Mouse (Mus musculus): ENCODE results near the gene Klk5. TPM values are rescaled to one million over a fixed set of nuclear protein-coding genes. Genes with fewer than 3 reads are reported as not detected.
A peak's percentile ranks its signal among the peaks of the same experiment; 100 is the strongest.

Gene Klk5
- polyA plus RNA-seq, 1 experiment from 2014 or later = not detected

DNA sequence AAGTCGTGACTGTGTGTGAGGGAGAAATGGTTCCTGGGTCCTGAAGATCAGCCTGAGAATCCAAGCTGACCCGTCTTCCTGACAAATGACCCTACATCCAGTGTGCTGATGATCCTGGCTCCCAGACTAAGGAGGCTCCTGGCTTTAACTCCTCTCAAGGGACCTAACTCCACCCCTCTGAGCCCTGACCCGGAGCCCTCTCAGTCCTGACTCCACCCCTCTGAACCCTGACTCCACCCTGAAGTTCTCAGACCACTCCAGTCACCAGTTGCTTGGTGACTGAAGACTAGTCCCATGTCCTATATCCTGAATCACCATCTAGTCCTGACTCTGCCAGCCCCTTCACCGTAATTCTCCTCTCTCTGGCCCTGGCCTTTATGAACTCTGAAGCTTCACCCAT lies 40.6 kb downstream of the Klk5 start:
- Histone ChIP-seq H3K36me3 (no peaks in the 10 kb centered on the region), H3K27ac (replicated peaks) (no peak overlapping the region), H3K27me3 (no peaks in the 10 kb centered on the region), H3K4me3 (no peak overlapping the region), H3K9ac (replicated peaks) (no peak overlapping the region), H3K4me1 (0 out of 2 replicates have a peak, but pooled peaks cover 2% of the 10 kb centered on the region), H3K4me2 (replicated peaks) (no peak overlapping the region), H3K9me3 (no peaks in the 10 kb centered on the region)
- ATAC-seq (replicated peaks) = no peak
- 20% methylated on average over 4 of the region's 4 CpGs for WGBS

GRCm38 (mm10) chr7:43882811-43883210 lies 41.0 kb downstream of the Klk5 start:
- Histone ChIP-seq H3K9ac (replicated peaks) (no peak overlapping the region), H3K4me1 (0 out of 2 replicates have a peak, but pooled peaks cover 2% of the 10 kb centered on the region), H3K9me3 (no peaks in the 10 kb centered on the region), H3K27ac (replicated peaks) (no peak overlapping the region), H3K4me3 (no peak overlapping the region), H3K4me2 (replicated peaks) (no peak overlapping the region), H3K36me3 (no peaks in the 10 kb centered on the region), H3K27me3 (no peaks in the 10 kb centered on the region)
- no peak for ATAC-seq (replicated peaks)
- WGBS = 19% methylated on average over 4 of the region's 4 CpGs

GRCm38 (mm10) chr7:43883547-43883946 lies 41.8 kb downstream of the Klk5 start:
- no peaks in the 10 kb centered on the region for H3K36me3 ChIP-seq
- H3K27ac ChIP-seq (replicated peaks) = no peak overlapping the region
- no peaks in the 10 kb centered on the region for H3K27me3 ChIP-seq
- ATAC-seq (replicated peaks) = peak; percentile 35; the same call in 1 of the 2 replicates
- WGBS = 8% methylated on average over 14 of the region's 14 CpGs
- 0 out of 2 replicates have a peak, but pooled peaks cover 2% of the 10 kb centered on the region for H3K4me1 ChIP-seq
- peak overlapping the region; percentile 37 for H3K4me2 ChIP-seq (replicated peaks)
- H3K4me3 ChIP-seq = no peak overlapping the region
- no peaks in the 10 kb centered on the region for H3K9me3 ChIP-seq
- H3K9ac ChIP-seq (replicated peaks) = no peak overlapping the region

GRCm38 (mm10) chr7:43891365-43891764 lies 49.6 kb downstream of the Klk5 start:
- Histone ChIP-seq H3K36me3 (no peaks in the 10 kb centered on the region), H3K9ac (replicated peaks) (no peak overlapping the region), H3K4me3 (no peak overlapping the region), H3K4me1 (no peaks in the 10 kb centered on the region), H3K4me2 (replicated peaks) (no peak overlapping the region), H3K27me3 (no peaks in the 10 kb centered on the region), H3K27ac (replicated peaks) (no peak overlapping the region), H3K9me3 (no peaks in the 10 kb centered on the region)
- WGBS = 61% methylated on average over 5 of the region's 5 CpGs
- ATAC-seq (replicated peaks) = no peak

- Histone ChIP-seq H3K9me3 (no peaks in the 10 kb centered on the region), H3K9ac (replicated peaks) (no peak overlapping the region), H3K4me3 (no peak overlapping the region), H3K27me3 (no peaks in the 10 kb centered on the region), H3K36me3 (no peaks in the 10 kb centered on the region), H3K27ac (replicated peaks) (no peak overlapping the region), H3K4me2 (replicated peaks) (no peak overlapping the region), H3K4me1 (no peaks in the 10 kb centered on the region)
- 61% methylated on average over 3 of the region's 3 CpGs for WGBS
- ATAC-seq (replicated peaks) = no peak
These were observed 50.0 kb downstream of the Klk5 start for GRCm38 (mm10) chr7:43891788-43892187.

GRCm38 (mm10) chr7:43894836-43895235 lies 53.1 kb downstream of the Klk5 start:
- peak; percentile 98 for ATAC-seq (replicated peaks)
- no peaks in the 10 kb centered on the region for H3K9me3 ChIP-seq
- H3K9ac ChIP-seq (replicated peaks) = no peak overlapping the region
- H3K27ac ChIP-seq (replicated peaks) = no peak overlapping the region
- H3K27me3 ChIP-seq = no peaks in the 10 kb centered on the region
- H3K4me3 ChIP-seq = no peak overlapping the region
- no peaks in the 10 kb centered on the region for H3K4me1 ChIP-seq
- H3K4me2 ChIP-seq (replicated peaks) = no peak overlapping the region
- 6% methylated on average over 1 of the region's 1 CpGs for WGBS
- H3K36me3 ChIP-seq = no peaks in the 10 kb centered on the region

Other genes with a start within 250 kb of the Klk5 start
- 0.25 and 0.27 TPM in 2 replicates for gene Zfp819, start 234.8 kb upstream of the Klk5 start, polyA plus RNA-seq (2015; fragmentation: Nextera tagmentation; extraction: Ambion mirVana)
- not detected in 2 replicates for gene Ceacam18, start 207.3 kb upstream of the Klk5 start, polyA plus RNA-seq (2015; fragmentation: Nextera tagmentation; extraction: Ambion mirVana)
- 0.13 and 0.18 TPM in 2 replicates for gene Siglece, start 181.8 kb upstream of the Klk5 start, polyA plus RNA-seq (2015; fragmentation: Nextera tagmentation; extraction: Ambion mirVana)
- 29.3 and 31.1 TPM in 2 replicates for gene Ctu1, start 170.0 kb upstream of the Klk5 start, polyA plus RNA-seq (2015; fragmentation: Nextera tagmentation; extraction: Ambion mirVana)
- not detected in 2 replicates for gene Klk14, start 151.6 kb upstream of the Klk5 start, polyA plus RNA-seq (2015; fragmentation: Nextera tagmentation; extraction: Ambion mirVana)
- not detected in 2 replicates for gene Klk13, start 129.4 kb upstream of the Klk5 start, polyA plus RNA-seq (2015; fragmentation: Nextera tagmentation; extraction: Ambion mirVana)
- gene Klk12, start 73.1 kb upstream of the Klk5 start, polyA plus RNA-seq (2015; fragmentation: Nextera tagmentation; extraction: Ambion mirVana) = not detected in 2 replicates
- gene Klk11, start 67.4 kb upstream of the Klk5 start, polyA plus RNA-seq (2015; fragmentation: Nextera tagmentation; extraction: Ambion mirVana) = not detected in 2 replicates
- 0.17 and 0.36 TPM in 2 replicates for gene Klk10, start 60.9 kb upstream of the Klk5 start, polyA plus RNA-seq (2015; fragmentation: Nextera tagmentation; extraction: Ambion mirVana)
- gene Klk9, start 50.1 kb upstream of the Klk5 start, polyA plus RNA-seq (2015; fragmentation: Nextera tagmentation; extraction: Ambion mirVana) = not detected in 2 replicates
- gene Klk8, start 44.4 kb upstream of the Klk5 start, polyA plus RNA-seq (2015; fragmentation: Nextera tagmentation; extraction: Ambion mirVana) = 4.8 and 6.4 TPM in 2 replicates
- gene Klk7, start 30.7 kb upstream of the Klk5 start, polyA plus RNA-seq (2015; fragmentation: Nextera tagmentation; extraction: Ambion mirVana) = not detected in 2 replicates
- gene Klk6, start 17.5 kb upstream of the Klk5 start, polyA plus RNA-seq (2015; fragmentation: Nextera tagmentation; extraction: Ambion mirVana) = not detected in 2 replicates
- 0.24 and 0.59 TPM in 2 replicates for gene Klk4, start 39.2 kb downstream of the Klk5 start, polyA plus RNA-seq (2015; fragmentation: Nextera tagmentation; extraction: Ambion mirVana)
- not detected in 2 replicates for gene Klk15, start 91.8 kb downstream of the Klk5 start, polyA plus RNA-seq (2015; fragmentation: Nextera tagmentation; extraction: Ambion mirVana)
- gene Klk1b8, start 108.7 kb downstream of the Klk5 start, polyA plus RNA-seq (2015; fragmentation: Nextera tagmentation; extraction: Ambion mirVana) = not detected in 2 replicates
- gene Klk1b1, start 124.8 kb downstream of the Klk5 start, polyA plus RNA-seq (2015; fragmentation: Nextera tagmentation; extraction: Ambion mirVana) = not detected in 2 replicates
- gene Klk1b9, start 134.1 kb downstream of the Klk5 start, polyA plus RNA-seq (2015; fragmentation: Nextera tagmentation; extraction: Ambion mirVana) = not detected in 2 replicates
- gene Klk1b11, start 153.9 kb downstream of the Klk5 start, polyA plus RNA-seq (2015; fragmentation: Nextera tagmentation; extraction: Ambion mirVana) = not detected in 2 replicates
- gene Klk1b26, start 170.2 kb downstream of the Klk5 start, polyA plus RNA-seq (2015; fragmentation: Nextera tagmentation; extraction: Ambion mirVana) = not detected in 2 replicates
- gene Klk1b27, start 210.3 kb downstream of the Klk5 start, polyA plus RNA-seq (2015; fragmentation: Nextera tagmentation; extraction: Ambion mirVana) = not detected in 2 replicates

Data from forebrain, embryonic 15.5 days (tissue).